Mouse (Mus musculus) hindlimb bud, embryonic 11.5 days (tissue): ENCODE data around the gene Gm17542.
"Not testable (repeated sequence)": the region's sequence is repeated elsewhere in the genome, so short reads cannot be mapped to it uniquely, and the experiment has no call there.

Experiments
- DNase-seq: peaks from one replicate; pipeline ENCODE4 v3.0.0-alpha.2; 2012; ENCODE audit warnings: low read depth, low spot score; ENCODE audit errors: extremely low spot score

Gm17542 gene

DNA sequence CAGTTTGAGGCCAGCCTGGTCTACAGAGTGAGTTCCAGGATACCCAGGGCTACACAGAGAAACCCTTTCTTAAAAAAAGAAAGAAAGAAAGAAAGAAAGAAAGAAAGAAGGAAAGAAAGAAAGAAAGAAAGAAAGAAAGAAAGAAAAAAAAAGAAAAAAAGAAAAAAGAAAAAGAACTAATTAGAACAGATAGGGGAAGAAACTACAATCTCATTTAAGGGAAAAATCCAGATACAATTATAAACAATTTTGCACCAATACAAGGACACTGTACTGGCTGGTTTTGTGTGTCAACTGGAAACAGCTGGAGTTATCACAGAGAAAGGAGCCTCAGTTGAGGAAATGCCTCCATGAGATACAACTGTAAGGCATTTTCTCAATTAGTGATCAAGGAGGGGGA is at the start of gene Gm17542:
TSS of gene Gm17542 (minus strand) at position 101 of the 400 bp plus-strand sequence.
- DNase-seq = not testable (repeated sequence)

DNA sequence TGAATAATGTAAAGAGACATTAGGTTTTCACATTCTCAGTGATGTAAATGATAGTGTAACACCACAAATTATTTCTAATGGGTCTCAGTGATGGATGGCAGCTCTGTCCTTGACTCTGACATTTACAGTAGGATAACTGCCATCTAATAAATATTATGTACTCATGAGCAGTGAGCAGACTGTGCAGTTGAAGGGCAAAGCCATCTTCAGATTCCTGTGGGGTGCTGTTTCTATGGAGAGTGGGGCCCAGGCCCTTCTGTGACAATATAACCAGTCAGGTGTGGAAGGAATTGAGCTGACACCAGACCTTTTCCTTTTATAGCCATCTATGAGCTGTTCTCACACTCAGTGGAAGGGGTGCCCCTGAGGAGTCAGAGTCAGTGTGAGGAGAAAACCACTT is 21.8 kb upstream of the Gm17542 start:
- no peak for DNase-seq

DNA sequence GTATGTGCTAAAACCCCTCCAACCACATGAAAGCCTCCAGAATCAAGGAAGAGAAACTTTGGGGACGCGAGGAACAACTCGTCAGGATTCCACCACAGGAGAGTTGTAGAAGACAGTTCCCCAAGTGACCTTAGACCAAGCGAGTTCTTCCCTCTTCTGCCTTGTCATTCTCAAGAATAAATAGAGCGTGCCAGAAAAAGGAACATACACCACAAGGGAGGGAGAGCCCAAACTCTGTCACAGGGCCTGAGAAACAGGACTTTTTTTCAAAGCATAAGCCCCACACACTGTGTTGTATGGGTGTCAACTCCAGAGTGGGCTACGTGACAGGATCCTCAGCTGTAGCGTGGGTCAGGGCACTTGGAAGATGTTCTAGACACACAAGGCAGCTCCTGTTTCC is 20.1 kb upstream of the Gm17542 start:
- no peak for DNase-seq

DNA sequence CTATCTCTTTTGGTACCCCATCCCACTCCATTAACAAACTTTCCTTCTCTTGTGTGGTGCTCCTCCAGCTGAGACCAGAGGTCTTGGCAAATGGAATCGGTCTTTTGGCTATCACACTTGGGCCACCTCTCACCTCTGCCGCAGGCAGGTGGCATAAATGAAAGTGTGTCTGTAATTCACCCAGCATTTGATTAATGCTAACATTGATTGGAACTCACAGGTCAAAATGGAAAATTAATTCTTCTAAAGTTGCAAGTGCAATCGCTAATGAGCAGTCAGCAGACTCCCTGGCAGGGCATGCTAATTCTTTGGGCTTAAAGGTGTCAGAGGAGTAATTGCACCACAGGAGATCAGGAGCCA is 3.2 kb downstream of the Gm17542 start:
- peak; percentile 16 for DNase-seq

DNA sequence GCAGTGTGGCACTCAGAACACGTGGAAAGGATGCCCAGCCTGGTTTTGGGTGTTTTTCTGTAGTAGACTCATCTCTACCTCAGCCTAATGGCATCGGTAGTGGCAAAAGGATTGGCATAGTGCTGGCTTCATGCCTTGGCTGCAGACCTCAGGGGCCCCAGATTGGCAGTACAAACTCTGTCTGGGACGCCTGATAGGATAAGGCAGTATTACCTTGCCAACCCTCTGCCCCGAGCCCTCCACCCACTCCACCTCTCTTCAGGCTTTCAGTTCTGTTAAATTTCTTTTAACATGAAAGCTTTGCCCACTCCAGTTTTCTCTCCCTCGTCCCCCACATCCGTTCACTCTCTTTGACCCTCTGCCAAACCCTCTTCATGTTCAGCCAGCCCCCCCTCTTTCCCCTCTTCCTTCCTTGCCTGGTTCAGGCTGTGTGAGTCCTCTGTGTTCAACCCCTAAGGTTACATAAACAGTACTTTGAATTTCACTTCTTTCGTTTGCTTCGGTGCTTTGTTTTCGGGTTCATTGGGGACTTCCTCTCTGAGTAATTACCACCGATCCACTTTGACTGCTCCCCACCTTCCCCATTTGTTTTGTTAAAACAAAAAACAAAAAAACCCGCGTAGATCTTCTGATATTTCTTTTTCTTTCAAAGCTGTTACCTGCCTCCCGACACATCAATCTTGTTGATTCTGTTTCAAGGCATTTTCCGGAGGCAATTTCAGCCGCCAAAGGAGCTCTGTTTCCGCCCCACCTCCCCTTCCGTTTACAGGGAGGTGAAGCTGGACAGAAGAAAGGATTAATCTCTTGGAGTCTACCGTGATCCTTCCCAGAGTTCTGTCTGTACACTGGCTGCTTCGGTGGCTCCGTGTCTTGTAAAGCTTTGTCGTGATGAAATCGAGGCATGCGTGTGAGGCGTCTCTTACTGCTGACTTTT is 3.9 kb downstream of the Gm17542 start:
- DNase-seq = no peak

DNA sequence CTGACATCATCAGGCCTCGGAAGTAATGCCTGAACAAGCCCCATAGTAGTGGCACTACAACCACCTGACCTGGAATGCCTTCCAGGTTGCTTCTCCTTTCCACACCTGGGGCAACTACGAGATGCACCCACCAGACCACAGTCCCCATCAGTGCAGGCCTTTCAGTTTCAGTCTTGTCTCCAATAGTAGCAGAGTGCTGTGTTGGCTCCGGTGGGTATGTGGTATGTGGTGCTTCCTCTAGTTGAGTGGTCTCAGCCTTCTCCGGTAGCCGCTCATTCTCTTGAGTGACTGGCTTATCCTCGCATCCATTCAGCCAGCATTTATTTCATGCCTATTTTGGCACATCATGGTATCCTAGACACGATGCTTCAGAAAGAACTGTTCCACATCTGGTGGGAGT is 4.8 kb downstream of the Gm17542 start:
- DNase-seq = no peak

DNA sequence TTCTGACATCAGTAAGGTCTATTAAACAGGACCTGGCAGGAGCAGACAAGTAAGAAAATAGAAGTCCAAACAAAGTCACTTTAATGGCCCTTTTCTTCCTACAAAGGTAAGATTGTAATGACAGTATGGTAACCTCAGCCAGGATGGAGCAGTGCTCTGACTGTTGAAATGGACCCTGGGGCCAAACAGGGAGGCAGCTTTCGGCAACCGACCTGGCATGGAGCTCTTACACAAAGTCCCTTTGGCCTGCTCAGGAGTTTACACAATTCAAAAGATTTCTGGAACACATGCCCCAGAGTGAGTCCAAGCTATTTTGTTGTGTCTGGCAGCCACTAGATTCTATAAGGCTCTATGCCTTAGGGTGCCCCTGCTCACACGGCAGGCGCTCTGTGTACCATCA is 9.0 kb downstream of the Gm17542 start:
- DNase-seq = no peak

DNA sequence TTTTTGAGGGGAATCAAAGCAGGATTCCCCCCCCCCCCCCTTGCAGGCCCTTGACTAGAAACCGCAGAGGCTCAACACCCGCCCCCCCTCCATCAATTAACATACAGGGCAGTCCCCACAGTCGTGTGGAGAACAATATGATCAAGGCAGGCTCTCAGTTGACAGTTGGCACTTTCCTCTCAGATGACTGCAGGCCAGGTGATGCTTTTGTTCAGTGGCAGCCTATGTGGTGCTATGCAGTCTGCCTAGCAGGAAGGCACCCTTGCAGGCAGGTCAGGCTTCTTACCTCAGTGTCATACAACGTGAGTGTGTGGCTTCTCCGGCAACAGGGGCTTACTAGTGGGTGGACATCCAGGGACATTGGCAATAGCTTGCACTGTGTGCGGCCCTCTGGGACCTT is 17.4 kb downstream of the Gm17542 start:
- DNase-seq = no peak

DNA sequence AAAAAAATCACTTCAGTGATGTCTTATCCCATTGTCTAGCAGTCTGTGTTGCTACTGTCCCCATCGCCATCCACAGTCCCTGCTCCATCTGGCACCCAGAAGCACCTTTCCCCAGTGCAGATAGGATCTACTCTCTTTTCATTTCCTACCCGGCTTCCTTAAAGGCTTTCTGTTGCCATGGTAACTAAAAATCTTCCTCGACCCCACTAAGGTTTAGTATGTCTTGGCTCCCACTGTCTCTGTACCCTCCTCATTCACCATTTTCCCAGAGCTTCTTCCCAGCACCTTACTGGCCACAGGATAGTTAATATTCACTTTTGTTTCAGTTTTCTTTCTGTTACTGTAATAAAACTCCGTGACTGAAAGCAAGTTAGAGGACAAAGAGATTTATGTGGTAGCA is 17.9 kb downstream of the Gm17542 start:
- DNase-seq = no peak

DNA sequence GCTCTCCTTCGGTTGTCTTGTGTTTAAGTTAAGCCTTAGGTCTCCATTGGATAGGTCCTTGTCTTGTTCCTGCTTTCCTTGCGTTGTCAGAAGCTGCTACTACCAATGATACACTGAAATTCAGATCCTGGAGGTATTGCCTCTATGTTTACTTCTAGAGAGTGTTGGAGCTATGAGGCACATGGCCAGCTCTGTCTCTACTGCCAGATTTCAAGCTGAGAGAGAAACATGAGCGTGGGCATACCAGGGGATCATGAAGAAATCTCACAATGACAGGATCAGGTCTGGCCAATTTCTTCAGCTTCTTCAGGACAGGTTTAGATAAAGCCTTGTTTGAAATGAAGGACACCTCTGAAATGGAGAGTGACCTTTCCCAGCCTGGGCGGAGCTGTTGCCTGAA is 19.1 kb downstream of the Gm17542 start:
- no peak for DNase-seq

DNA sequence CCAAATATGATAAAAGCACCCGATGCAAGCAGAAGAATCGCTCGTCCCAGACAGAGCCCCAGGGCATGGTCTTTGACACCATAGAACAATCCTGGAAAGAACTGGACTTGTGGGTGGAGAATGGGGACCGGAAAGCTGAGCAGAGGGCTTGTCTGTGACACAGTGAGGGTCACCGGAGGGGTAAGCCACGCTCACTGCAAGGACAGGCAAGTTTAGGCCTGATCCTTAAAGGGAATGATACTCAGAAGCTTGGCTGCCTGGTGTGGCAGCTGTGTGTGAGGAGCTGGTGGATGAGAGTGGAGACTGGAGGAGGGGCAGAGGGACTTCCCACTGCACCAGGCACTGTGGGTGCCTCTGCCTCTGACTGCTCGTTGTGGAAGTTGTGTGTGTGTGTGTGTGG is 27.0 kb downstream of the Gm17542 start:
- DNase-seq = no peak

DNA sequence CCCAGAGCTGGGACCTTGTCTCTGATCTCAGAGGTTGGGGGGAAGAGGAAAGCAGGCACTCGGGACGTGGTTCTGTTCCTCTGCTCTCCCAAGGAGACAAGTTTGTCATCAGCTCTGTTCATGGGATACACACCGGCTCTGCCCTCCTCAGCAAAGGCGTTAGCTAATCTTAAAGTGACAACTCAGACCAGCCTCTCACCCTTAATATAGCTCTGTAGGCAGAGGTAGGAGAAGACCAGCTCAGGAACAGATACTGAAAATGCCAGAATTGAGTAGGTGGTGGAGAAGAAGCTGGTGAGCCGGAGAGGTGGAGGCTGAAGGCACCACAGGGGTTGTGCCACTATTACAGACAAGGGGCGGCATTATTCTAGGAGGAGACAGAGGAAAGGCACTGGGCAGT is 38.7 kb downstream of the Gm17542 start:
- DNase-seq = no peak

DNA sequence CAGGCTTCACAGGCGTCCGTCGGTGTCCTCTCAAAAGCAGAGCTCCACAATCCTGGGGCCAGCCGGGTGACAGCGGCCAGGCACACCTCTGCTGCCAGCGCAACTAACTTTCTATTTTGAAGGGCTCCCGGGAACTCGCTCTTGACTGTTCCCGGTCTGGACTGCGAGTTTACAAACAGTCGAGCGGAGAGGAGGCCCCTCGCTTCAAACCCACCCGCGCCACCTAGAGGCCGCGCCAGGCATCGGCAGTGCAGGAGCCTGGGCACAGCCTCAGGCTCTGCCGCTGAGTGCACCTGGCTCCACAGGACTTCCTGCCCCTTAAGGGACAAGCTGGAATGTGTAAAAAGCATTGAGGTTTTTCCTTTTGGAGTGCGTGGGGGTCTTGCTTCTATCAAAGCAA is 42.5 kb downstream of the Gm17542 start, which contains the start of gene Edar:
TSS of gene Edar (minus strand) at position 122 of the 400 bp plus-strand sequence.
- DNase-seq = peak; percentile 49

DNA sequence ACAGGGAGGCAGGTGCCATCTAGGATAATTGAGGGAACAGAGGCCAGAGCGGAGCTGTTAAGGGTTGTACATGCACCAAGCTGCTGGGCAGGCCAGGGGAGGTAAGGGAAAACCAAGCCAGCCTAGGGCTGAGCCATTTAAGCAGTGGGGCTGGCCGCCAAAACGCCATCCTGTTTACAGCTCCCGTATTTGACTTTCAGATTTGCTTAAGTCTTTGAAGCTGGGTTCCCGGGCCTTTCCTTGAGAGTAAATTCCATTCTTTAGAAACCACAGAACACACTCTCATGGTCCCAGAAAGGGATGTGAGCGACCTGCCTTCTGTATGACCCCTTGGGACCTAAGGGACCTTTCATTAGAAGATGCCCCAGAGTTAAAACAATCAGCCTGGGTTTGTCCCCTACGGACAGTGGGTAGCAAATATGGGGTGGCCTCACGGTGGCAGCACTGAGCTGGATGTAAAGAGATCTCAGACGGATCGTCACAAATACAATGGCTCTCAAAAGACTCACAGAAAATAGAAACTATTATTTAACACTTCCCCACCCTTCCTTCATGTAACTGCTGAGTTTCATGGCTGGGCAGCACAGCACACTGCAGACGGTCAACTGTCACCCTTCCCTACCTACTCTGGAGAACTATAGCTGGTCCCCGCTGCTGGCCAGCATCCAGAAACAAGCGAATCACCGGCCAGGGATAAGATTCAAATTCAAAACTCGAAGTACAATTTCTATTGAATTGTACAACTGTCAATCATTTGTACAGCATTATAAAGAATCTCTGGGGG is 44.5 kb downstream of the Gm17542 start:
- DNase-seq = no peak

DNA sequence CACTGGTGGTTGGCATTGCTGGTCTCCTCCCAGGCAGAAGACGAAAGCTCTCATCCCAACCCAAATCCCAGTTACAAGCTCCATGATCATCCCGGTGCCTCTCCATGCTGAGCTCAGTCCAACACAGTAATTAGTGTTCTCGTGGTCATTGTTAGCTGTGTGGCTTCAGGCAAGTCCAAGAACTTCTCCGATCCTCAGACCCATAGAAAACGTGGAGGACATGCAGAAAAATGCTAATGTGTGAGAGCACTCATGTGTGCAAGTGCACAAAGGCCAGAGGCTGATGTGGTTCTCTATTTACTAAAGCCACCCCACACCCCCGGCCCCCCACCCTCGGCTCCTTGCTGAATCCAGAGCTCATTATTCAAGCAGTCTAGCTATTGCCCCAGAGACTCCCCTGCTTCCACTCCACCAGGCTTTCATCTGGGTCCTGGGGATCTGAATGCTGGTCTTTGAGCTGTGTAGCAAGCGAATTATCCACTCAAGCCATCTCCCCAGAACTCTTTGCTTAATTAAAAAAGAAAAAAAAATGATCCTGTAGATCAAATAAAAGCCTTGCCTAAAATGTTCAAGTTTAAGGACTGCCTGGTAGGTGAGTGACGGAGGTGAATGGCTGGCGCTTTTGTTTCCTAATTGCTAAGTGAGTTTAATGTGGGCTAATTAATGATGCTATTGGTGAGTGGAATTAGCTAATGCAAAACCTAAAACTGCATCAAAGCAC is 45.3 kb downstream of the Gm17542 start:
- DNase-seq = no peak

DNA sequence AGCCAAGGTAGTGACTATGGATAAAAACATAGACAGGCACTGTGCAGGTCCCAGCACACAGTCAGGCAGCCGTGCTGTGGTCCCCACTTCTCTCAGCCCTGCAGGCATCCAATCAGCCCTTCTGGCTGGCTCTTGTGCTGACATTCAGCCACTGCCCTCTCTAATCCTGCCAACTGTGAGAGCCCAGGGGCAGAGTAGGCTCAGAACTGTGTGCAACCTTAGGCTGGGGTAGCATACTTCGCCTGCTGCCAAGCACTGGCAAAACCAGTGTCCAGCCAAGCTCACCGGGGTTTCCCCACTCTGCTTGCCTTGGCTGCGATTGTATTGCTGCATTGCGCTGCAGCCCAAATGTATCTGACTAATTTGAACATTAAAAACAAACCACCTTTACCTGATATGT is 54.1 kb downstream of the Gm17542 start:
- no peak for DNase-seq
